Mouse (Mus musculus): ENCODE measurements around the gene Stag3.

DNA sequence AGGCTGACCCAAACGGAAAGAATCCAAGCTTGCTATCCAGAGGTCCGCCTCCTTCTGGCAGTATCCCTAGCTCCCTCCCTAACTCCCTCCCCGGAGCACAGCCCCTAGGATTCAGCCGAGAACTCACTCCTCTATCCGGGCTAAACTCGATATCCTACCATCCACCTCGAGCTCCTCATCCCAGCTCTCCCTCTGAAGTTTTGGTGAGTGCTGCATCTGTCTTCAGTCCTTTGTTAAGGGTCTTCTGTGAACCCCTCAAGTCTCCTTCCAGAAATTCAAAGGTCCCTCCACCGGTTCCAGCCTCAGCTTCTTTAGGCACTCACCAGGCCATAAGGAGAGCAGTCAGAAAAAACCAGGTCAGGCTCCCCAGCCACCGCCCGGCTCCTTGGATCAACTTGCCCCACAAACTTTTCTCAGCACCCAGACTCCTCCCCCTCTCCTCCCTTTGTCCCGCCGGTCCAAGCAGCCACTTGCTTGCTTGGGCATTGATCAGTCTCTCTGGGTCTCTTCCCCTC, 7.6 kb upstream of the Stag3 start, which contains the start of gene Gal3st4:
- no peak for TF ChIP-seq CTCF (IDR thresholded peaks at IDR 0.05; ENCODE audit: insufficient read depth, low read depth, low read length)
- no peak for TF ChIP-seq POLR2A (IDR thresholded peaks at IDR 0.05; ENCODE audit: insufficient read depth, low read depth, low read length)

Measured in olfactory bulb, adult 2 months (tissue).